Mouse (Mus musculus) neural tube, embryonic 14.5 days (tissue): Measurements from ENCODE around the gene Mylip. TPM values are rescaled to one million over a fixed set of nuclear protein-coding genes. Genes with fewer than 3 reads are reported as not detected.

Source experiments
- ATAC-seq: fragments of 200-750 bp; cut with Nextera tagmentation; 2 replicates; pipeline ENCODE4 v1.8.0; 2017; ENCODE audit warnings: low read depth, mild to moderate bottlenecking, moderate TSS enrichment, moderate library complexity
- H3K27ac ChIP-seq: fragments of 300-500 bp; sonication (generic); 2 replicates; pipeline ENCODE4 v1.5.1; 2014; ENCODE audit warnings: low read depth, mild to moderate bottlenecking, control low read depth, low read length, moderate library complexity, mixed read lengths
- H3K27me3 ChIP-seq: fragments of 300-500 bp; sonication (generic); 2 replicates; pipeline ENCODE4 v1.6.1; 2014; ENCODE audit warnings: low read length; ENCODE audit not compliant: control insufficient read depth, insufficient read depth
- H3K36me3 ChIP-seq: fragments of 300-500 bp; sonication (generic); 2 replicates; pipeline ENCODE4 v1.6.1; 2014; ENCODE audit warnings: low read length, mixed read lengths; ENCODE audit not compliant: control insufficient read depth, insufficient read depth
- H3K4me1 ChIP-seq: fragments of 300-500 bp; sonication (generic); 2 replicates; pipeline ENCODE4 v1.6.1; 2014; ENCODE audit warnings: low read length; ENCODE audit not compliant: control insufficient read depth, insufficient read depth
- H3K4me2 ChIP-seq: fragments of 300-500 bp; sonication (generic); 2 replicates; pipeline ENCODE4 v1.6.1; 2014; ENCODE audit warnings: mild to moderate bottlenecking, low read depth, low read length, control low read depth
- H3K4me3 ChIP-seq: fragments of 300-500 bp; sonication (generic); 2 replicates; pipeline ENCODE4 v1.5.1; 2014; ENCODE audit warnings: low read depth, low read length, control low read depth, mixed read lengths
- H3K9ac ChIP-seq: fragments of 300-500 bp; sonication (generic); replicated peaks from 2 replicates; pipeline ENCODE4 v1.6.1; 2014; ENCODE audit warnings: low read depth, mild to moderate bottlenecking, control low read depth, low read length, mixed read lengths
- H3K9me3 ChIP-seq: fragments of 300-500 bp; sonication (generic); 2 replicates; pipeline ENCODE4 v1.6.1; 2016; ENCODE audit warnings: low read length; ENCODE audit not compliant: control insufficient read depth
- WGBS: fragments of 180-500 bp; shearing (Covaris S2); extraction: QIAGEN DNeasy Blood & Tissue Kit; methylation state at CpG from one replicate; pipeline ENCODE4 v1.1.7; 2014; 5-methylcytosine and 5-hydroxymethylcytosine counted together
- polyA plus RNA-seq: library from polyadenylated mRNA; unstranded; fragments of >200 nt; fragmentation: Nextera tagmentation; extraction: Ambion mirVana; gene quantifications from 2 replicates; pipeline ENCODE4 v1.2.1, GENCODE M21; 2014

The Mylip gene
- polyA plus RNA-seq, 1 experiment from 2014 or later, result 4.4 TPM

GRCm38 (mm10) chr13:45365788-45366187 is 23.8 kb upstream of the Mylip start:
- H3K9ac ChIP-seq, result no peak overlapping the region
- ATAC-seq, result no peak
- WGBS, result 89% methylated on average over 10 of the region's 10 CpGs

GRCm38 (mm10) chr13:45371673-45372072 is 17.9 kb upstream of the Mylip start:
- no peak overlapping the region for H3K9ac ChIP-seq
- WGBS, result 74% methylated on average over 2 of the region's 2 CpGs
- no peak for ATAC-seq

More at GRCm38 (mm10) chr13:45365788-45366187, 23.8 kb upstream of the Mylip start:
- Histone ChIP-seq H3K27ac (no peak overlapping the region), H3K36me3 (no peaks in the 10 kb centered on the region), H3K4me3 (no peak overlapping the region), H3K9me3 (no peaks in the 10 kb centered on the region), H3K27me3 (no peaks in the 10 kb centered on the region), H3K4me2 (no peak overlapping the region), H3K4me1 (no peaks in the 10 kb centered on the region)

GRCm38 (mm10) chr13:45372456-45372855 is 17.1 kb upstream of the Mylip start:
- Histone ChIP-seq H3K9me3 (no peaks in the 10 kb centered on the region), H3K4me2 (no peak overlapping the region), H3K27me3 (no peaks in the 10 kb centered on the region), H3K4me1 (no peaks in the 10 kb centered on the region), H3K36me3 (no peaks in the 10 kb centered on the region), H3K4me3 (no peak overlapping the region), H3K9ac (no peak overlapping the region), H3K27ac (no peak overlapping the region)
- no peak for ATAC-seq
- WGBS, result 92% methylated on average over 2 of the region's 2 CpGs

More at GRCm38 (mm10) chr13:45371673-45372072, 17.9 kb upstream of the Mylip start:
- no peak overlapping the region for H3K27ac ChIP-seq
- no peaks in the 10 kb centered on the region for H3K9me3 ChIP-seq
- no peaks in the 10 kb centered on the region for H3K36me3 ChIP-seq
- H3K4me1 ChIP-seq, result no peaks in the 10 kb centered on the region
- H3K4me2 ChIP-seq, result no peak overlapping the region
- no peaks in the 10 kb centered on the region for H3K27me3 ChIP-seq
- H3K4me3 ChIP-seq, result no peak overlapping the region

GRCm38 (mm10) chr13:45374846-45375245 is 14.7 kb upstream of the Mylip start:
- no peaks in the 10 kb centered on the region for H3K4me1 ChIP-seq
- H3K9ac ChIP-seq, result no peak overlapping the region
- WGBS, result 26% methylated on average over 6 of the region's 6 CpGs
- no peak for ATAC-seq
- no peak overlapping the region for H3K27ac ChIP-seq
- H3K4me3 ChIP-seq, result no peak overlapping the region
- no peak overlapping the region for H3K4me2 ChIP-seq
- H3K36me3 ChIP-seq, result no peaks in the 10 kb centered on the region
- H3K9me3 ChIP-seq, result no peaks in the 10 kb centered on the region
- H3K27me3 ChIP-seq, result no peaks in the 10 kb centered on the region

GRCm38 (mm10) chr13:45382208-45382607 is 7.3 kb upstream of the Mylip start:
- H3K36me3 ChIP-seq, result no peaks in the 10 kb centered on the region
- ATAC-seq, result no peak

GRCm38 (mm10) chr13:45384636-45385035 is 4.9 kb upstream of the Mylip start:
- ATAC-seq, result no peak
- H3K36me3 ChIP-seq, result no peaks in the 10 kb centered on the region
- WGBS, result 89% methylated on average over 2 of the region's 2 CpGs

More at GRCm38 (mm10) chr13:45382208-45382607, 7.3 kb upstream of the Mylip start:
- H3K27me3 ChIP-seq, result no peaks in the 10 kb centered on the region
- no peak overlapping the region for H3K4me3 ChIP-seq
- H3K9ac ChIP-seq, result no peak overlapping the region
- H3K4me2 ChIP-seq, result no peak overlapping the region
- H3K9me3 ChIP-seq, result no peaks in the 10 kb centered on the region
- H3K27ac ChIP-seq, result no peak overlapping the region
- H3K4me1 ChIP-seq, result no peaks in the 10 kb centered on the region
- 81% methylated on average over 7 of the region's 7 CpGs for WGBS

GRCm38 (mm10) chr13:45385521-45385920 is 4.0 kb upstream of the Mylip start:
- peaks cover 2% of the 10 kb centered on the region; the same call in 1 of the 2 replicates for H3K4me1 ChIP-seq
- H3K4me3 ChIP-seq, result no peak overlapping the region
- H3K27ac ChIP-seq, result no peak overlapping the region
- H3K4me2 ChIP-seq, result no peak overlapping the region
- no peak overlapping the region for H3K9ac ChIP-seq
- H3K27me3 ChIP-seq, result no peaks in the 10 kb centered on the region
- 94% methylated on average over 6 of the region's 6 CpGs for WGBS
- no peaks in the 10 kb centered on the region for H3K9me3 ChIP-seq
- H3K36me3 ChIP-seq, result no peaks in the 10 kb centered on the region
- no peak for ATAC-seq

More at GRCm38 (mm10) chr13:45384636-45385035, 4.9 kb upstream of the Mylip start:
- H3K4me1 ChIP-seq, result no peaks in the 10 kb centered on the region
- no peak overlapping the region for H3K4me2 ChIP-seq
- no peaks in the 10 kb centered on the region for H3K27me3 ChIP-seq
- no peak overlapping the region for H3K9ac ChIP-seq
- H3K9me3 ChIP-seq, result no peaks in the 10 kb centered on the region
- no peak overlapping the region for H3K27ac ChIP-seq
- H3K4me3 ChIP-seq, result no peak overlapping the region

- peaks cover 9% of the 10 kb centered on the region; the same call in 1 of the 2 replicates for H3K4me1 ChIP-seq
- no peak overlapping the region for H3K4me3 ChIP-seq
- no peaks in the 10 kb centered on the region for H3K36me3 ChIP-seq
- 93% methylated on average over 14 of the region's 14 CpGs for WGBS
- no peak for ATAC-seq
- H3K27me3 ChIP-seq, result no peaks in the 10 kb centered on the region
- no peak overlapping the region for H3K27ac ChIP-seq
- no peaks in the 10 kb centered on the region for H3K9me3 ChIP-seq
- H3K9ac ChIP-seq, result no peak overlapping the region
- no peak overlapping the region for H3K4me2 ChIP-seq
Measured at GRCm38 (mm10) chr13:45386253-45386652, 3.3 kb upstream of the Mylip start.

GRCm38 (mm10) chr13:45387231-45387630 is 2.3 kb upstream of the Mylip start:
- H3K27ac ChIP-seq, result no peak overlapping the region
- H3K4me3 ChIP-seq, result no peak overlapping the region
- H3K9ac ChIP-seq, result no peak overlapping the region
- no peak overlapping the region for H3K4me2 ChIP-seq
- ATAC-seq, result no peak
- H3K36me3 ChIP-seq, result no peaks in the 10 kb centered on the region
- 97% methylated on average over 4 of the region's 4 CpGs for WGBS
- peaks cover 9% of the 10 kb centered on the region; the same call in 1 of the 2 replicates for H3K4me1 ChIP-seq
- no peaks in the 10 kb centered on the region for H3K27me3 ChIP-seq
- no peaks in the 10 kb centered on the region for H3K9me3 ChIP-seq
